In the genomic region with DNA sequence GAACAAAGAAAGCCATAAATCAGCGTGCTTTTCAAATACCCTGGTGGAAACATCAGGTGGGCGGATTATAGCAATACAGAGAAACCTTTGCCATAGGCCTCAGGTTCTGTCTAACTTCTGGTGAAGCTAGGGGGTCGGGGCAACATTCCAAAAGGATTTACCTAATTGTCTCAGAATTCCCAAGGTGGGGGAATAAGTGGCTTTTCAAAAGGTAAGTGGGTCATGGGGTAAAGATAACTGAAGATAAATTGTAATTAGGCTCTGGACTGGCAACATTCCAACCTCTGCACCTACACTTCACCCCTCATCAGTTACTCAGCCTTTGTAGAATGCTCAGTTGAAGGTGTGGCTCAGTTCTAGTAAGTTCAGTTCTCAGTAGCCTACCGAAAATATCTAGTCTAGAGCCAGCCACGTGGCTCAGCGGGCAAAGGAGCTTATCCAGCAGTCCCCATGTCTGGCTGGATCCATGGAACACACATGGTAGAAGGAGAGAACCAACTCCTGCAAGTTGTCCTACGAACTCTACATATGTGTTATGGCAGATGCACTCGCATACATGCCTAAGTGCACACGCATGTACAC, we compare ENCODE assay signal across 22 mouse cellular contexts. TPM values are rescaled to one million over a fixed set of nuclear protein-coding genes. Genes with fewer than 3 reads are reported as not detected.
DNase-seq lines count a peak whose midpoint lies in the region; ATAC-seq and TF ChIP-seq lines count a peak whose summit lies in the region.
"Had no signal": no experiment of that assay in that cellular context is flagged by ENCODE, and none has a peak within 500 bp of the region (broad histone marks: within the 10 kb centered on the region; RNA-seq: fewer than 3 reads in every experiment).

No protein-coding gene starts in this region.

- H3K9ac ChIP-seq in liver, adult 2 months (ENCODE audit: low read depth, low read length): no peak overlapping the region
- no peak overlapping the region for H3K9ac ChIP-seq in lung, embryonic 16.5 days (ENCODE audit: low read length)
- H3K9ac ChIP-seq in stomach, postnatal 0 days (ENCODE audit: low read length): no peak overlapping the region
- no peak overlapping the region for H3K9ac ChIP-seq in forebrain, embryonic 12.5 days
- H3K9ac ChIP-seq: embryonic facial prominence, embryonic 12.5 days; forebrain, embryonic 13.5 days; forebrain, postnatal 0 days; heart, embryonic 12.5 days had no signal

- H3K36me3 ChIP-seq in liver, adult 2 months (ENCODE audit: control insufficient read depth, insufficient read depth, low read length): no peaks in the 10 kb centered on the region
- H3K36me3 ChIP-seq in lung, embryonic 16.5 days (ENCODE audit: control insufficient read depth, insufficient read depth, low read length): no peaks in the 10 kb centered on the region
- H3K36me3 ChIP-seq in stomach, postnatal 0 days (ENCODE audit: control insufficient read depth, insufficient read depth, low read length): no peaks in the 10 kb centered on the region
- no peaks in the 10 kb centered on the region for H3K36me3 ChIP-seq in forebrain, embryonic 12.5 days (replicated peaks)
- H3K36me3 ChIP-seq: embryonic facial prominence, embryonic 12.5 days; G1E; heart, embryonic 12.5 days had no signal

- 75% methylated on average over 9 of the region's 9 CpGs for WGBS in liver, adult 2 months
- WGBS in lung, embryonic 16.5 days: 77% methylated on average over 9 of the region's 9 CpGs
- WGBS in stomach, postnatal 0 days: 65% methylated on average over 9 of the region's 9 CpGs
- 87% methylated on average over 9 of the region's 9 CpGs for WGBS in forebrain, embryonic 12.5 days

- no peak for TF ChIP-seq POLR2A in liver, adult 2 months (IDR thresholded peaks at IDR 0.05; ENCODE audit: extremely low read depth, insufficient read depth, low read length)

- TF ChIP-seq EP300 in stomach, postnatal 0 days (optimal IDR thresholded peaks at IDR 0.05): no peak

- peaks cover 4% of the 10 kb centered on the region; the same call in 1 of the 2 replicates for H3K4me1 ChIP-seq in liver, adult 2 months (ENCODE audit: control insufficient read depth, insufficient read depth, low read length)
- peaks cover 9% of the 10 kb centered on the region for H3K4me1 ChIP-seq in lung, embryonic 16.5 days (replicated peaks; ENCODE audit: control insufficient read depth, insufficient read depth, low read length)
- no peaks in the 10 kb centered on the region for H3K4me1 ChIP-seq in stomach, postnatal 0 days (replicated peaks; ENCODE audit: control insufficient read depth, insufficient read depth)
- peaks cover 9% of the 10 kb centered on the region for H3K4me1 ChIP-seq in forebrain, embryonic 12.5 days
- H3K4me1 ChIP-seq: embryonic facial prominence, embryonic 12.5 days; heart, embryonic 12.5 days had no signal

- no peaks in the 10 kb centered on the region for H3K9me3 ChIP-seq in lung, embryonic 16.5 days (ENCODE audit: control insufficient read depth, low read length)
- no peaks in the 10 kb centered on the region for H3K9me3 ChIP-seq in stomach, postnatal 0 days (ENCODE audit: control insufficient read depth, low read length)
- H3K9me3 ChIP-seq in forebrain, embryonic 12.5 days: 0 out of 2 replicates have a peak, but pooled peaks cover 8% of the 10 kb centered on the region
- H3K9me3 ChIP-seq: embryonic facial prominence, embryonic 12.5 days; forebrain, embryonic 13.5 days; G1E had no signal

- no peak overlapping the region for H3K4me2 ChIP-seq in lung, embryonic 16.5 days (ENCODE audit: low read depth, low read length)
- no peak overlapping the region for H3K4me2 ChIP-seq in stomach, postnatal 0 days (replicated peaks; ENCODE audit: low read depth)
- H3K4me2 ChIP-seq in forebrain, embryonic 12.5 days: no peak overlapping the region
- H3K4me2 ChIP-seq: embryonic facial prominence, embryonic 12.5 days; forebrain, embryonic 13.5 days; heart, embryonic 12.5 days had no signal

- H3K27ac ChIP-seq in liver, adult 2 months (replicated peaks; ENCODE audit: insufficient read depth, low read depth, low read length): no peak overlapping the region; the same call in 1 of the 2 replicates
- H3K27ac ChIP-seq in lung, embryonic 16.5 days (ENCODE audit: low read length): no peak overlapping the region
- peak overlapping the region; percentile 83 for H3K27ac ChIP-seq in stomach, postnatal 0 days (replicated peaks)
- no peak overlapping the region for H3K27ac ChIP-seq in forebrain, embryonic 12.5 days
- H3K27ac ChIP-seq: embryonic facial prominence, embryonic 12.5 days; forebrain, embryonic 13.5 days had no signal

- no peaks in the 10 kb centered on the region for H3K27me3 ChIP-seq in liver, adult 2 months (ENCODE audit: control insufficient read depth, insufficient read depth, low read length)
- H3K27me3 ChIP-seq in lung, embryonic 16.5 days (ENCODE audit: control insufficient read depth, insufficient read depth, low read depth, low read length): no peaks in the 10 kb centered on the region
- H3K27me3 ChIP-seq in stomach, postnatal 0 days (ENCODE audit: control insufficient read depth, insufficient read depth, low read length): no peaks in the 10 kb centered on the region
- no peaks in the 10 kb centered on the region for H3K27me3 ChIP-seq in forebrain, embryonic 12.5 days
- H3K27me3 ChIP-seq: embryonic facial prominence, embryonic 12.5 days; forebrain, embryonic 13.5 days; heart, embryonic 12.5 days; Patski had no signal

- DNase-seq in liver, adult 2 months (ENCODE audit: extremely low read depth, low read depth, low spot score): peak; percentile 26
- DNase-seq in liver: no peak
- DNase-seq in lung, postnatal 25 days (ENCODE audit: low spot score): no peak
- DNase-seq in gonadal fat pad, adult 2 months (ENCODE audit: low read depth): peak; percentile 95
- DNase-seq in stomach, postnatal 0 days (ENCODE audit: low spot score): peak; percentile 55
- DNase-seq: adrenal gland, postnatal 14 days; B cell, adult 2 months; cerebellum, adult 11-12 months; cerebellum, adult 9-10 months; cerebellum, postnatal 25 days; forebrain, postnatal 0 days; gastrocnemius, postnatal 14 days; heart, postnatal 36 days had no signal

- no peak for TF ChIP-seq CTCF in liver, adult 2 months (IDR thresholded peaks at IDR 0.05; ENCODE audit: low read depth, low read length)
- TF ChIP-seq CTCF in stomach, postnatal 0 days (IDR thresholded peaks at IDR 0.05; ENCODE audit: low read depth): no peak

- peak; percentile 52 for ATAC-seq in lung, embryonic 16.5 days (ENCODE audit: low read depth)
- peak; percentile 76 for ATAC-seq in stomach, postnatal 0 days (ENCODE audit: low FRiP score, low TSS enrichment)
- ATAC-seq in forebrain, embryonic 12.5 days (ENCODE audit: low FRiP score): no peak
- ATAC-seq: activated CD4-positive, CD25-positive, alpha-beta regulatory T cell, adult 4 months; CD4-positive, CD25-positive, alpha-beta regulatory T cell, adult 4 months; forebrain, embryonic 13.5 days; forebrain, postnatal 0 days; Patski had no signal

- H3K4me3 ChIP-seq in liver, adult 2 months (ENCODE audit: insufficient read depth, low read depth, low read length): no peak overlapping the region
- no peak overlapping the region for H3K4me3 ChIP-seq in lung, embryonic 16.5 days (ENCODE audit: low read length)
- H3K4me3 ChIP-seq in stomach, postnatal 0 days (ENCODE audit: low read depth, low read length): no peak overlapping the region
- H3K4me3 ChIP-seq in forebrain, embryonic 12.5 days (replicated peaks): no peak overlapping the region
- H3K4me3 ChIP-seq: embryonic facial prominence, embryonic 12.5 days; forebrain, embryonic 13.5 days; heart, embryonic 12.5 days had no signal

- H3K79me2 ChIP-seq in liver, adult 2 months (ENCODE audit: control insufficient read depth, insufficient read depth, low read length): no peaks in the 10 kb centered on the region

RNA-seq across cellular contexts. Expression of gene Dhx40, which starts 51.8 kb away (rescaled TPM):
- total RNA-seq in liver, adult 2 months (2014; rRNA removed): 28.6 and 28.9 TPM in 2 replicates
- 3.4 and 3.5 TPM in 2 replicates for polyA plus RNA-seq in liver, adult 2 months (2012; rRNA removed)
- polyA plus RNA-seq in lung, embryonic 16.5 days (2015; fragmentation: Nextera tagmentation; extraction: Ambion mirVana): 27.2 and 28.4 TPM in 2 replicates
- polyA plus RNA-seq in gonadal fat pad, adult 2 months (2012; rRNA removed): 9.3 and 10.8 TPM in 2 replicates
- polyA plus RNA-seq in stomach, postnatal 0 days (2015; fragmentation: Nextera tagmentation; extraction: Ambion mirVana): 12.8 and 13.1 TPM in 2 replicates
- 44.0 and 48.2 TPM in 2 replicates for polyA plus RNA-seq in forebrain, embryonic 12.5 days (2016; fragmentation: Nextera tagmentation; extraction: Ambion mirVana)

Comparison
In these comparisons a context has a peak if more than half of its experiments do, and no peak if none do; other contexts are left out.
1. DNase-seq: peak in liver, adult 2 months (single experiment), gonadal fat pad, adult 2 months (single experiment) and stomach, postnatal 0 days (single experiment); none in liver (single experiment) and lung, postnatal 25 days (single experiment).